Mouse (Mus musculus) lung, embryonic 14.5 days (tissue): Measurements from ENCODE around the gene Mettl1. TPM values are rescaled to one million over a fixed set of nuclear protein-coding genes. Genes with fewer than 3 reads are reported as not detected.

Source experiments
- ATAC-seq: fragments of 200-750 bp; cut with Nextera tagmentation; 2 replicates; pipeline ENCODE4 v1.8.0; 2017; ENCODE audit warnings: mild to moderate bottlenecking, moderate TSS enrichment, moderate library complexity; ENCODE audit not compliant: insufficient read depth
- DNase-seq: peaks from one replicate; pipeline ENCODE4 v3.0.0-alpha.2; 2015
- H3K27ac ChIP-seq: fragments of 300-500 bp; sonication (generic); 2 replicates; pipeline ENCODE4 v1.5.1; 2014; ENCODE audit warnings: low read depth, mild to moderate bottlenecking, moderate library complexity
- H3K27me3 ChIP-seq: fragments of 300-500 bp; sonication (generic); 2 replicates; pipeline ENCODE4 v1.6.1; 2014; ENCODE audit warnings: low read length, control low read depth; ENCODE audit not compliant: insufficient read depth
- H3K36me3 ChIP-seq: fragments of 300-500 bp; sonication (generic); 2 replicates; pipeline ENCODE4 v1.6.1; 2014; ENCODE audit warnings: control low read depth; ENCODE audit not compliant: insufficient read depth
- H3K4me1 ChIP-seq: fragments of 300-500 bp; sonication (generic); 2 replicates; pipeline ENCODE4 v1.6.1; 2014; ENCODE audit warnings: antibody characterized with exemption, control low read depth; ENCODE audit not compliant: insufficient read depth
- H3K4me2 ChIP-seq: fragments of 300-500 bp; sonication (generic); 2 replicates; pipeline ENCODE4 v1.6.1; 2014; ENCODE audit warnings: mild to moderate bottlenecking
- H3K4me3 ChIP-seq: fragments of 300-500 bp; sonication (generic); 2 replicates; pipeline ENCODE4 v1.5.1; 2014; ENCODE audit warnings: low read depth, low read length
- H3K9ac ChIP-seq: fragments of 300-500 bp; sonication (generic); 2 replicates; pipeline ENCODE4 v1.6.1; 2014
- H3K9me3 ChIP-seq: fragments of 300-500 bp; sonication (generic); 2 replicates; pipeline ENCODE4 v1.6.1; 2016; ENCODE audit warnings: low read depth, low read length, control low read depth
- CTCF ChIP-seq: IDR thresholded peaks from 2 replicates; pipeline ENCODE4 v1.5.1; 2016; ENCODE audit warnings: antibody characterized with exemption, low read depth
- WGBS: fragments of 180-500 bp; shearing (Covaris S2); extraction: QIAGEN DNeasy Blood & Tissue Kit; methylation state at CpG from one replicate; pipeline ENCODE4 v1.1.7; 2014; 5-methylcytosine and 5-hydroxymethylcytosine counted together
- polyA plus RNA-seq: library from polyadenylated mRNA; unstranded; fragments of >200 nt; fragmentation: Nextera tagmentation; extraction: Ambion mirVana; gene quantifications from 2 replicates; pipeline ENCODE4 v1.2.1, GENCODE M21; 2014

The Mettl1 gene
- polyA plus RNA-seq, 1 experiment from 2014 or later = 59.5 TPM

GRCm38 (mm10) chr10:127047954-127048353 lies 6.7 kb downstream of the Mettl1 start, which contains the start of gene Cyp27b1:
Gene Cyp27b1 (plus strand): TSS chr10:127048250.
- DNase-seq = no peak
- no peak within 1 kb of the TSS; the same call in 1 of the 2 replicates for H3K9ac ChIP-seq

DNA sequence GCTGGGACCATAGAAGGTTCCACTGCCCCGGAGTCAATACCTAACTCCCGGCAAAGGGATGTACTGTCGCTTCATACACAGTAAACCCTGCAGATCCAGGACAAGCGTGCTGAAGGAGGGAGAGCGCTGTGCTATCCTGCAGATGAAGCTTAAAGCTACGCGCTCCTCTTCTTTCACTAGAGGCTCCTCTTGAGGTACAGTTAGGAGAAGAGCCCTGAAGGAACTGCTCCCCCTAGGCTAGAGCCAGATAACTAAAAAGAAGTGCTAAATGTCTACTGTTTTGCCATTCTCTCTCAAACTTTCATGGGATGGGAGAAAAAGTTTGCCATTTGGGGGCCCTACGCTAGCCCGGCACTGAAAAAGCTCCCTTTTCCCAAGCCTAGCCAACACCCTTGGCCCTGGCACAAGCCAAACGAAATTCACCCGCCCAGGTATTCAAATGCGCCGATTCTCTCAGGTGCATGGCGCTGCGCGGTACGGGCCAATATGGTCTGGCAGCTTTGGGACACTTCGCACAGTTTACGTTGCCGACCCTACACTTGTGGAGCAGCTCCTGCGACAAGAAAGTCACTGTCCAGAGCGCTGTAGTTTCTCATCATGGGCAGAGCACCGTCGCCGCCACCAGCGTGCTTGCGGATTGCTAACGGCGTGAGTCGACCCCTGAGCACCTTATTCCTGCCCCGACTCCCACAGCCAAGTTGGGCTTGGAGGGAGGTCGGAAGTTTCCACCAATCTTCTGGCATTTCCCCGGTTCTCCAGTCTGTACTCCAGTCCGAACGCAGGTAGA lies 7.6 kb downstream of the Mettl1 start:
- peaks cover 17% of the 10 kb centered on the region for H3K36me3 ChIP-seq
- no peaks in the 10 kb centered on the region for H3K4me1 ChIP-seq
- H3K4me3 ChIP-seq = peak overlapping the region; percentile 22
- no peaks in the 10 kb centered on the region for H3K9me3 ChIP-seq
- no peak for TF ChIP-seq CTCF
- peaks cover 48% of the 10 kb centered on the region for H3K27me3 ChIP-seq
- 4% methylated on average over 35 of the region's 35 CpGs for WGBS
- ATAC-seq (no peak), DNase-seq (peak; percentile 30)
- H3K9ac ChIP-seq = peak overlapping the region; percentile 28; the same call in 1 of the 2 replicates
- H3K4me2 ChIP-seq = peak overlapping the region; percentile 48
- H3K27ac ChIP-seq = no peak overlapping the region

More at GRCm38 (mm10) chr10:127047954-127048353, 6.7 kb downstream of the Mettl1 start, which contains the start of gene Cyp27b1:
- Histone ChIP-seq H3K4me2 (peak within 1 kb of the TSS; percentile 48), H3K4me3 (peak within 1 kb of the TSS; percentile 22), H3K27ac (no peak within 1 kb of the TSS), H3K36me3 (peaks cover 20% of the 10 kb centered on the region), H3K9me3 (no peaks in the 10 kb centered on the region), H3K4me1 (no peaks in the 10 kb centered on the region; the same call in 1 of the 2 replicates), H3K27me3 (peaks cover 48% of the 10 kb centered on the region)
- TF ChIP-seq CTCF = no peak
- no peak for ATAC-seq
- WGBS = 26% methylated on average over 5 of the region's 5 CpGs

GRCm38 (mm10) chr10:127049395-127050118 lies 8.3 kb downstream of the Mettl1 start:
- H3K4me1 ChIP-seq = no peaks in the 10 kb centered on the region
- peak overlapping the region; percentile 22 for H3K4me3 ChIP-seq
- peaks cover 12% of the 10 kb centered on the region for H3K36me3 ChIP-seq
- H3K9me3 ChIP-seq = no peaks in the 10 kb centered on the region
- peak overlapping the region; percentile 28; the same call in 1 of the 2 replicates for H3K9ac ChIP-seq
- peak; percentile 19; the same call in 1 of the 2 replicates for ATAC-seq
- peak; percentile 43 for TF ChIP-seq CTCF
- WGBS = 3% methylated on average over 29 of the region's 29 CpGs
- H3K27me3 ChIP-seq = peaks cover 48% of the 10 kb centered on the region
- peak; percentile 21 for DNase-seq
- H3K27ac ChIP-seq = no peak overlapping the region
- H3K4me2 ChIP-seq = peak overlapping the region; percentile 48

GRCm38 (mm10) chr10:127050119-127050474 lies 8.9 kb downstream of the Mettl1 start:
- Histone ChIP-seq H3K27ac (no peak overlapping the region), H3K9me3 (no peaks in the 10 kb centered on the region), H3K4me1 (no peaks in the 10 kb centered on the region), H3K27me3 (peaks cover 48% of the 10 kb centered on the region), H3K36me3 (peaks cover 11% of the 10 kb centered on the region; the same call in 1 of the 2 replicates), H3K9ac (no peak overlapping the region), H3K4me2 (no peak overlapping the region; the same call in 1 of the 2 replicates), H3K4me3 (no peak overlapping the region)
- DNase-seq (no peak), ATAC-seq (no peak; the same call in 1 of the 2 replicates)
- WGBS = 16% methylated on average over 10 of the region's 10 CpGs
- TF ChIP-seq CTCF = no peak

- Histone ChIP-seq H3K4me2 (no peak overlapping the region), H3K9ac (no peak overlapping the region), H3K4me1 (0 out of 2 replicates have a peak, but pooled peaks cover 4% of the 10 kb centered on the region), H3K9me3 (no peaks in the 10 kb centered on the region), H3K27me3 (peaks cover 38% of the 10 kb centered on the region), H3K36me3 (0 out of 2 replicates have a peak, but pooled peaks cover 16% of the 10 kb centered on the region), H3K27ac (no peak overlapping the region), H3K4me3 (no peak overlapping the region)
- ATAC-seq = no peak
- 60% methylated on average over 4 of the region's 4 CpGs for WGBS
- peak; percentile 73 for DNase-seq
- peak; percentile 43 for TF ChIP-seq CTCF
These were observed 13.4 kb downstream of the Mettl1 start for GRCm38 (mm10) chr10:127054646-127055045.

- 0 out of 2 replicates have a peak, but pooled peaks cover 16% of the 10 kb centered on the region for H3K36me3 ChIP-seq
- no peak for TF ChIP-seq CTCF
- WGBS = 87% methylated on average over 8 of the region's 8 CpGs
- peaks cover 38% of the 10 kb centered on the region for H3K27me3 ChIP-seq
- H3K9me3 ChIP-seq = no peaks in the 10 kb centered on the region
- ATAC-seq (no peak), DNase-seq (no peak)
- H3K4me1 ChIP-seq = 0 out of 2 replicates have a peak, but pooled peaks cover 4% of the 10 kb centered on the region
- H3K9ac ChIP-seq = no peak overlapping the region
- H3K4me3 ChIP-seq = no peak overlapping the region
- no peak overlapping the region for H3K4me2 ChIP-seq
- H3K27ac ChIP-seq = no peak overlapping the region
These were observed 14.2 kb downstream of the Mettl1 start for GRCm38 (mm10) chr10:127055406-127055805.
